Mouse (Mus musculus) kidney, adult 2 months (tissue): ENCODE measurements around the gene Anks1.

Experiments used
- CTCF ChIP-seq: fragments of 200-500 bp; conservative IDR thresholded peaks from 2 replicates; pipeline ENCODE4 v1.5.1; 2011; ENCODE audit warnings: low read depth, mild to moderate bottlenecking, control low read depth, low read length, moderate library complexity, mixed read lengths; ENCODE audit not compliant: insufficient read depth, insufficient read length
- POLR2A ChIP-seq: fragments of 200-500 bp; IDR thresholded peaks from one replicate; pipeline ENCODE4 v1.6.1; 2011; ENCODE audit warnings: low read depth, low read length, control low read depth

DNA sequence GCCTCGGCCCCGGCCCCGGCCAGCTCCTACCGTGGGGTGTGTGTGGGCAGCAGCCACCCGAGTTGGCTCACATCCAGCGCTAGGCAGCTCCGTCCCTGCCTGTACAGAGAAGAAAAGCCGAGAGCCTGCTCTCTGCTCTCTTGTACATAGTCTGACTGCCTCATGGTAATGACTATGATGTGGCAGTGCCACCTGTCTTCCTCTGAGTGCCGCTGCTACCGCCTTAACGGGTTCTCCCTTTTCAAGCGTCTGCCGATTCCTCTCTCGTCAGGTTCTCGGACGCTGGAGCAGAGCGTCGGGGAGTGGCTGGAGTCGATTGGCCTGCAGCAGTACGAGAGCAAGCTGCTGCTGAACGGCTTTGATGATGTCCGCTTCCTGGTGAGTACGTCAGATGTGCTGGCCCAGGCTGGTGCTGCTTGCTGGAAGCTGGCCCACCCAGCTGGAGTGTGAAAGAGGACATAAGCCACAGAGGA is 133.2 kb downstream of the Anks1 start:
- TF ChIP-seq POLR2A (no peak), CTCF (no peak; the same call in 1 of the 2 replicates)
